Mouse (Mus musculus): ENCODE results near the gene Ghrh. TPM values are rescaled to one million over a fixed set of nuclear protein-coding genes. Genes with fewer than 3 reads are reported as not detected.

Gene Ghrh
- polyA plus RNA-seq, 3 experiments from 2014 or later: not detected

DNA sequence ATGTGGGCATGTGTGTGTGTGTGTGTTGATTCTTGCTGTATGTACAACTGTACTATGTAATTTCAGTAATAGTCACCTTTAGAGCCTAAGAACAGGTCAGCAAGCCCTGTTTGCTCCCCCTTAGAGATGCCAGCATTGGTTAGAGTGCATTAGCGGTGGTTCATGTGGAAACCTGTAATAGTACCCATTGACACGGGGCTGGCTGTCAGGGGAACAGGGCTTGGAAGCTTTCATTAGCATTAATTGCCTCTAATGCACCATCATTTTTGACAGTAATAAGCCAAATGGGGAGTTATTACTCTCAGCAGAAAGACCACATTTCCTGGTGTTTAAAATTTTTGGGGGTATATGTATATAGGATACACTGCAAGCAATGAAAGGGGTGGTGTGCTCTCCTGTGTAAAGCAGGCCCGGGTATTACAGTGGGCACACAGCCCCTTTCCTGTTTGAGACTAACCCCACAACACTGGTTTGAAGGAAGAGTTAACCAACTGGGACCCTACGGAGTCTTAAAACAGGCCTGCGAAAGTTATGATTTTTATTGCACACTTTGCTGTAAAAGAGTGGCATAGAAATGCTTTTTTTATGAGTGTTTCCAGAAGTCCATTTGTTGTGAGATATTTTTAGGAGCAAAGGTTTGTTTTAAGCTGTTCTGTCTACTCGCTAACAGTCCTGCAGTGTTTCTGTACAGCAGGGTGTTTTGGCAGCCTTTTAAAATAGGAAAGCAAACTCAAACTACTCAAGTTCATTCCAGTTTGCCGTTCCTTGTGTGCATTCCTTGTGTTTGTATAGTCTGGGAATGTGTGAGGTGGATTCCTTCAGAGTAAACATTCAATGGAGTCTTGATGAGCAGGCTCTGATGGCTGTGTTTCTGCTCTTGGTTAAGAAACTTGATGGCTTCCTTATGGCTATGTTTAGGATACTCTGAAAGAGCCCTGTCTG is 40.9 kb downstream of the Ghrh start:
- no peak for ATAC-seq

GRCm38 (mm10) chr2:157303096-157303495 is 44.2 kb downstream of the Ghrh start:
- no peak for ATAC-seq

DNA sequence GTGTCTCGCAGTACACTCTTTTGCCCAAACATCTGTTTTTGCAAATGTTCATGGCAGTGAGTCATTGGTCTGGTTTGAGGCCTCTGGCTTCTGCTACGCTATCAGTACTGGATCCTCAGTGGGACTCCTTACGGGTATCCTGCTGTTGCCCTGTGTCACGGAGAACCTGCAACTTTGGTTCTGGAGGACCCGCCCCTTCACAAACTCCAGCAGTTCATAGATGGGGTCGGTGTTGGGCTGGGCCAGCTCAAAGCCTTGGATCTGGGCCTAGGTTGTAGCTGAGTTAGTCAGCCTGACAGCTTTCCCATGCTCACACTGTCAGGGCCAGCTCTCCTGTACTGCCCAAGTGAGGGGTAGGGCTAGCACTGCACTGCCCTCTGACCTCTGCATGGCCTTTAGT is 47.3 kb downstream of the Ghrh start:
- no peak for ATAC-seq

DNA sequence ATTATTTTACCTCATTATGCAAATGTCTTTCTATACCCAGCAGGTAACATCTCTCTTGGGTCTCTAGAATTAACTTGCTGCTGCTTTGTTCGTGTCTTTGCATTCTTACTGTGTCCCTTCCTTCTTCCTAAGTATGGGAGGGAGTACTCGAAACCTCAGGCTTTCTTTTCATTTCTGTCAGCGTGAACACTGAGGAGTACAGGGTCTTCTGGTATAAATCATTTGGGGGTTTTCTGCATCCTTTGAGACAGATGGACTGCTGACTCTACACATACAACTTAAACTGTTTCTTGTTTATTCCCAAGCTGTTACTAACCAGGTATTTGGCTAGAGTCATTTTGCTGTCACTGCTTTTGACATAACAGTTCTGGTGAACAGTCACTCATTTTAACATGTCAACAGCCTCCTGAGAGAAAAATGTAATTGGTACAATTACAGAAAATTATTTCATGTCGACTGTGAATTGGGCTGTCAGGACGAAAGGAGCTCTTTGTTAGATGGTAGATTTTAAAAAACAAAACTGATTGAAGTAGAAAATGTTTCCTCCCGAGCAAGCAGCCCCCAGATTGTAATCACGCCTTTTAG is 51.1 kb downstream of the Ghrh start:
- ATAC-seq: no peak

DNA sequence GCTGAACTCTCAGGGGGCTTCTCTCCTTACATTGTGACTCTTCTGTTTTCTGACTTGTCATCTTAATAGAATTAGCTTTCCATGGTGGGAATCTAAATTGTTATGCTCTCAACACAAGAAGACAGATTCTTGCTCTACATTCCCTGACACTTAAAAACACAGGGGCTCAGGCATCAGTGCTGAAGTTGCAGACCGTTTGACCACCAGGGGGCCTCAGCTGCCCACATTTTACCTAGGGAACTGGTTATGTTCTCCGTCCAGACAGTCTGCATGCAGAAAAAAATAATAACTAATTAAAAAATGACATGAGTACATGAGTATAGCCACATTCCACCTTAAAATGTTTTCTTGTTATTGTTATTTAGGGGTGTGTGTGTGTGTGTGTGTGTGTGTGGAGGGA is 55.2 kb downstream of the Ghrh start:
- no peak for ATAC-seq

GRCm38 (mm10) chr2:157288996-157289395 is 58.3 kb downstream of the Ghrh start:
- ATAC-seq: no peak

DNA sequence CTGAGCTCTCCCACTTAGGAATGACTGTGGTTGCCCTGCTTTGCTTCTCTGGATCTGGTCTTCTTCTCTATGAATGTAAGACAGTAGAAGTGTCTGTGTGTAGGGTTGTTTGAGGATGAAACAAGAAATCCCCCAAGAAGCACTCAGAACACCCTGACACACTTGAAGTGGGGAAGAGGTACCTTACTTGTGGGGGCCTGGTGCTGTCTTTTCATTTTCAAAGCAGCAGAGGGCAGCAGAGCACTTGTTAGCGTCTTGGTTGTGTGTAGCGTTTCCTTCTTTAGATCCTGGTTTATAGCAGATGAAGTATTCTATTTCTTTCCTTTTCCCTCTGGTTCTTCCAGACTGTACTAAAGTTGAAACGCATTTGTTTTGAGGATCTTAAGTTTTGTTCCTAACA is 59.8 kb downstream of the Ghrh start:
- ATAC-seq: peak; percentile 46

DNA sequence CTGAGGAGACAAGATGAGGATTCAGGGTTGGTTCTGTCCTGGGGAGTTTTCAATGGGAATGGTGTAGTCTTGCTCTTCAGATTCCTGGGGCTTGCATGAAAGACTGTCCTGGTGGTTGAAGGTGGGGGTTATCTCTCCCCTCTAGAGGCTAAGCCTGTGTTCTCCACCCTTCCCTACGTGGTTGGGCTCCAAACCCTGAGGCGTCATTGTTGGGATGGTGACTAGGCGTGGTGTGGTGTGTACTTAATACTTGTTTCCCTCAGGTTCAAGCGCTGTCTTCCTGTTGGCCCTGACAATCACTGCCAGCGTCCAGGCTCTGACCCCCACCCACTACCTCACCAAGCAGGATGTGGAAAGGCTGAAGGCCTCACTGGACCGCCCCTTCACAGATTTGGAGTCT is 64.0 kb downstream of the Ghrh start:
- ATAC-seq: no peak

Other genes with a start within 250 kb of the Ghrh start
- 100 to 1,000 TPM; 383 to 537 (median 471) TPM for gene Samhd1, start 212.2 kb downstream of the Ghrh start, polyA plus RNA-seq (2017; shearing (Covaris generic))
- gene Rbl1, start 143.0 kb downstream of the Ghrh start, polyA plus RNA-seq (2017; shearing (Covaris generic)): 10 to 100 TPM; 18.6 to 30.7 (median 21.8) TPM
- gene Rpn2, start 68.5 kb downstream of the Ghrh start, polyA plus RNA-seq (2017; shearing (Covaris generic)): 100 to 1,000 TPM; 197 to 242 (median 205) TPM
- gene Mroh8, start 68.0 kb downstream of the Ghrh start, polyA plus RNA-seq (2017; shearing (Covaris generic)): under 1 TPM in 1 of 3 experiments, not detected in 2; 0.09 TPM
- gene Manbal, start 20.1 kb upstream of the Ghrh start, polyA plus RNA-seq (2017; shearing (Covaris generic)): 10 to 100 TPM; 41.4 to 46.8 (median 44.1) TPM
- 1 to 10 TPM in 2 of 3 experiments, under 1 TPM in 1; 0.43 to 2.1 (median 1.0) TPM for gene Src, start 70.9 kb upstream of the Ghrh start, polyA plus RNA-seq (2017; shearing (Covaris generic))
- gene Nnat, start 212.6 kb upstream of the Ghrh start, polyA plus RNA-seq (2017; shearing (Covaris generic)): under 1 TPM in 1 of 3 experiments, not detected in 2; 0.67 TPM
- gene Blcap, start 223.8 kb upstream of the Ghrh start, polyA plus RNA-seq (2017; shearing (Covaris generic)): 10 to 100 TPM; 13.9 to 21.2 (median 15.1) TPM